Mouse (Mus musculus): ENCODE data around the gene Ubn2.

GRCm38 (mm10) chr6:38515201-38515600, 81.5 kb downstream of the Ubn2 start:
- no peak for TF ChIP-seq GATA1 (IDR thresholded peaks at IDR 0.05; ENCODE audit: low read length)
- TF ChIP-seq TAL1 (IDR thresholded peaks at IDR 0.05; ENCODE audit: low read length) = no peak

Data from erythroblast, embryonic 14.5 days (primary cell).